Mouse (Mus musculus): Measurements from ENCODE around the gene Mns1.
"Not testable (repeated sequence)": the region's sequence is repeated elsewhere in the genome, so short reads cannot be mapped to it uniquely, and the experiment has no call there.

Mns1 gene

DNA sequence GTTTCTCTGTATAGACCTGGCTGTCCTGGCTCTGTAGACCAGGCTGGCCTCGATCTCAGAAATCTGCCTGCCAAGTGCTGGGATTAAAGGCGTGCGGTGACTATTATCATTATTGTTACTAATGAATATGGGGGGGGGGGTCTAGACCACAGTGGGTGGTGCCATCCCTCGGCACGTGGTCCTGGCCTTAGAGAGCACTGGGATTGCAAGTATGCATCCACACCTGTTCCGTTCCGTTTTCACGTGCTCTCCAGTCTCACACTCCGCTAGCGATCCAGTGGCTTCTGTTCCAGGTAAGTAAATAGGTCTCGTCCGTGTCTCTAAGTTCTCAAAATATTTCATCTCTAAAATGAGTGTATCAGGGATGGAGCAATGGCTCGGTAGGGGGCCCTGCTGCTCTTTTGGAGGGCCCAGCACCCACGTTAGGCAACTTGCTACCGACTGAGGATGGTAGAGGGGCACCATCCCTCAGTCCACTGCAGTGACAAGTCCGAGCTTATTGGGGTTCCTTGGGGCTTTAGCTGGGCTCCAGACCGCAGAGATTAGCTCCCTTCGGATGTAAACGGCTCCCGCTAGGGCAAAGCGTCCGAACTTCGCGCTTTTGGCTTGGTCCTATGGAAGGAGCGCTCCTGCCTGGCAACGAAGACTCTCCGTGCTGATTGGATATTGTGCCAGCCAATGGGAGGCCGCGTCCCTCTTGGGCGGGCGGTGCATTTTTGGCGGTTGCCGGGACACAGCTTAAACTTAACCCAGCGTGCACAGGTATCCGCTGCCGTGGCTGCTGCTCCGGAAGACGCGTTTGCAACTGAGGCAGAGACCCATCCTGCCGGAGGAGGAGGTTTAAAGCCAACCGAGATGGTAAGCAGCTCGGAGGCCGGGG is at the start of gene Mns1:
Gene Mns1, plus strand, starts transcription at position 190 of the 880 bp plus-strand sequence.
- DNase-seq (ENCODE audit: low spot score), result peak; percentile 98

DNA sequence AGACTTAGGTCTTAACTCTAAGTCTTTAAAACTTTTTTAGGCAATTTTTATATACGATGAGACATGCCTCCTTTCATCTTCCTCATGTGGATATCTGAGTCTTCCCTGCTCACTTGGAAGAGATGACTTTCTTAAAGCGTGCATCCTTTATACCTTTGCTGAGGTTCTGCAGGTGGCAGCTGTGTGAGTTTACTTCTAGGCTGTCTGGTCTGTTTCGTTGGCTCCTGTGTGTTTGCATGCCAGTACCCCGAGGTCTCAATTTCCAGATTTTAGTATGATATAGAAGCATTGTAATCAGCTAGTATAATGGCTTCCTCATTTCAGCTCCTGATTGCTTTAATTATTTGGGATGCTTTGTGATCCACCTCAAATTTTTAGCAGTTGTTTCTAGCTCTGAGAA is 48.9 kb upstream of the Mns1 start:
- DNase-seq (ENCODE audit: low spot score), result no peak

DNA sequence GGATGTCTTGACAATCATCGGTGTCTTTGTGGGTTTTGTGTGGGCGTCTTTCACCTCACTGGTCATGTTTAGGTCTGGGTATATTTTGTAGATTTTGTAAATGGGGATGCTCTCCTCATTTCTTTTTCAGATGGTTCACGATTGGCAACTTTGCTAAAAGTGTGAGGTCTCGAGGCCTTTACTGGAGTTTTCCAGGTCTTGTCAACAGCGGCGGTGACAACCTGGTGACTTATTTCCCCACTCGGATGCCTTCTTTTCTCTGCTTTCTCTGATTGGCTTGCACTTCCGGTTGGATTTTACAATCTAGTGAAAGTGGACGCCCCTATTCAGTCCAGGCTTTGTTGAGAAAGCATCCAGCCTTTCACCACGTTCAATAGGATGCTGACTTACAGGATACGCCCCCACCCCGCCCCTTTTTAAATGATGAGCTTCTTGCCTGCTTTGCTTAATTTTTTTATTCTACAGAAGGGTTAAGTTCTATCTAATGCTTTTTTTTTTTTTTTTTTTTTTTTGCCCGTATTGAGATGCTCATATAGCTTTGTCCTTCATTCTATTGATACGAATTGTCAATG is 48.3 kb upstream of the Mns1 start:
- DNase-seq (ENCODE audit: low spot score), result peak; percentile 39

DNA sequence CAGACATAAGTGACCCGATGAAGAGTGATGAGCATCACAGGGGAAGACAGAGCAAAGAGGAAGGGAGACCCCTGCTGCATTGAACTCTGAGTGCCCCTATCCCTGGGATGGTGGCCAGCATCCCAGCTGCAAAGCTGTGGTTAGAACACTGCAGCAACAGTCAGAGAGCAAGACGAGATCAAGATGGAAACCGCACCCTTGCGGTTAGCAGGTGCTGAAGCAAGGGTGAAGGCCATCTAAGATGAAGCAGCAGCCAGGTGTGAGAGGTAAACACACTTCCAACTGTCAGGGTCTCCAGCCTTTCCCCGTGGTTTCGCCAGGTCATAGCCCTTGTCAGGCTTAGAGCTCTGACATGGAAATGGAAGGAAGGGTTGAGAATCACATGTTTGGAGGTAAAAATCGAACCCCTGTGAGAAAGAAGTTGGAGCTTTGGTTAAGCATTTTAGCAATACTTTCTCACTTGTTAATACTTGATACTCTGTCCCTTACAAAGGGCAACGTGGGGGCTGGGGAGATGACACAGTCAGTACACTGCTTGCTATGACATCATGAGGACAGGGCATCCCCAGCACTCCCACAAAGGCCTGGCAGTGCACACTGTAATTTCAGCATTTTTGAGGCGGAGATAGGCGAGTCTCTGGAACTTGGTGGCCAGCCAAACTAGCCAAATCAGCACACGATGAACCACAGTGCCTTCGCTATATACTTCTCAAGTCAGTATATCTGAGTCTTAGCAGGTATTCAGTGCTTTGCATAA is 47.3 kb upstream of the Mns1 start:
- no peak for DNase-seq (ENCODE audit: low spot score)

DNA sequence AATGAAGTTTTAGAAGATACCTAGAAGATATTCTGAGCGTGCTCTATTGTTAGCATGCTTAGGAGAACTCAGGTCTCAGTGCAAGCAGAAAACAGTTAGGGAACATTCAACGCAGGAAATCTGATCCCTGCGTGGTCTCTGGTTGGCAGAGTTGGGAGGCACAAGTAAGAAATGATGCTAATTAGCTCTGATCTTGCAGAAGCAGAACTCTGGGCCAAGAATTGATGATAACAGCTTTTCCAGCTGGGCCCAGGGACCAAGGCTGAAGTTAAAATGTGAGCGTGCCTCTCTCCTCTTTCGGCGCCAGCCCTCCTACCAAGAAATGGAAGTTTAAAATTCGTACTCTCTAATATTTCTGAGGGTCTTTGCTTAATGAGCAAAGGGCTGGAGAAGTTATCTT is 45.1 kb upstream of the Mns1 start:
- no peak for DNase-seq (ENCODE audit: low spot score)

DNA sequence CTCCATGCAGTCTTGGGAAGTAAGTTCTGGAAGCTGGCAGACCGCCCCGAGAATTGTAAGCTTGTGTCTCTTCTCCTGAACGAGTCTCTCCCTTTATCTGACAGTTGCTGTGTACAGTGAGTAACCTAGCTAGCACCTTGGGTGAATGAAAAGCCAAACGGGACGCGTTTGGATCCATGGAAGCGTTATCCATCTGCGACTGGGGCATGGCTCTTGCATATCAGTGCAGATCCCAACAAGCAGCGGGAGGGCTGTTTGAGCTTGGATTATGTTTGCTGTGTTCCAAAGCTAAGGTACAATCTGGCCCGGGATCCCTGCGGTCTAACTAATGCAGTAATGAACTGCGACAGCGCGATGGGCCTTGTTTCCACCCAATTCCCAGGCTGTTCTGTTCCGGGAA is 44.6 kb upstream of the Mns1 start:
- DNase-seq (ENCODE audit: low spot score), result no peak

DNA sequence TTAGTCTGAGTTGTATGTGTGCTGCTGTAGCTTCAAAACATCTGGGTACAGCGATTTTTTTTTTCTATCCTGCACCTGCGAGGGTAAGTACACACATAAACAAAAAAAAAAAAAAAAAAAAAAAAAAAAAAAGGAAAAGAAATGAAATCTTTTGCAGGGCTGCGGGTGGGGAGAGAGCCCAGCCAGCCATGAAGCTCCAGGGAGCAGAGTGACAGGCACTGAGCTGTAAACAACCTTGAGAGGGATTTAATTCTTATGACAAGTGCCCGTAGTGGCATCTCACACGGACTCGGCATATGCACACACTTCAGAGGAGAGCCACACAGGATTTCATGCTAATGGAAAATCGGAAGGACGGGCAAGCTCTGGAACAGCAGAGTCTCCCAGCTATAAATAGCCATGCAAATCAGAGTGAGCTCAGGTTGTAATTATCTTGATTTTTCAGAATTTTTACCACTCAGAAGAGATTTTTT is 43.9 kb upstream of the Mns1 start:
- DNase-seq (ENCODE audit: low spot score), result no peak

DNA sequence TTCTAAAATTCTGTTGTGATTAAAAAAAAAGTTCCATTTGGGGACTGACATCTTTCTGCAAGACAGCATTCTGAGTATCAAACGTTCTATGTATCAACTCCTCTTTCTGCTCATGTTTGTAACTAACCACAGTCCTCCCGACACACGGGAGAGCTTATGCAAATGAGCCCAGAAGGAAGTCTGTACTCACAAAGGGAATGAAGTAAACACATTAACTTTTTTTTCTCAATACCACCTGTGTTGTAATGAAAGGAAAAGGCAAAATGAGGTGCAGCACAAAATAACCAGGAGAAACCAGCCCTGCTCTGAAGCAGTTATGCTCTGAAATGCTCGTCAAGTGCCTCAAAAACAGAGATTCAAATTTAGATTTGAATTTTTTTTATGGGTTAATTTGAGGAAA is 37.7 kb upstream of the Mns1 start:
- DNase-seq (ENCODE audit: low spot score), result no peak

DNA sequence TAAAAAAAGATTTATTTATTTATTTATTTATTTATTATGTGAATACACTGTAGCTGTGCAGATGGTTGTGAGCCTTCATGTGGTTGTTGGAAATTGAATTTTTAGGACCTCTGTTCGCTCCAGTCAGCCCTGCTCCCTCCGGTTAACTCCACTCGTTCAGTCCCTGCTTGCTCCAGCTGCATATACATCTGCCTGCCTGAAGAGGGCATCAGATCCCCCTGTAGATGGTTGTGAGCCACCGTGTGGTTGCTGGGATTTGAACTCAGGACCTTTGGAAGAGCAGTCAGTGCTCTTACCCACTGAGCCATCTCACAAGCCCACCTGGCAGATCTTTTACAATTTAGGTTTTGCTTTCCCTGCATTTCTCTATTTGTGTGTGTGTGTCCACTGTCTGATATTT is 36.0 kb upstream of the Mns1 start:
- not testable (repeated sequence) for DNase-seq (ENCODE audit: low spot score)

DNA sequence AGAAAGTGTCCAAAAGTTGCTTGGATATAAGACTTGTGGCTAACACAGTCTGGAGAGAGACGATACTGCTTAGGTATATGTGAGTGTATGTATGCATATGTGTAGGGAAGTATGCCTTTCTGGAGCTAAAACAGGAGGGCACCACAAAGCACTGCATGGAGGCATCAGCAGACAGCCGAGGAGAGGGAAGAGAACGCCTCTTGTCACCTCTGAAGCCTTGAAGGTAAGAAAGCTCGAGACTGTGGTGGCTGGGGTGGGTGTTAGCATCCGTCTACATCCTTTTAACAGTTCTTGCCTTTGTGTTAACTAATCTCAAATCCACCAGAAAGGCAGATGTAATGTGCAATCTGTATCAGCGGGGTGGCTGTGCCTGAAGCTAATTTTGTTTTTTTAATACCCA is 34.4 kb upstream of the Mns1 start:
- no peak for DNase-seq (ENCODE audit: low spot score)

DNA sequence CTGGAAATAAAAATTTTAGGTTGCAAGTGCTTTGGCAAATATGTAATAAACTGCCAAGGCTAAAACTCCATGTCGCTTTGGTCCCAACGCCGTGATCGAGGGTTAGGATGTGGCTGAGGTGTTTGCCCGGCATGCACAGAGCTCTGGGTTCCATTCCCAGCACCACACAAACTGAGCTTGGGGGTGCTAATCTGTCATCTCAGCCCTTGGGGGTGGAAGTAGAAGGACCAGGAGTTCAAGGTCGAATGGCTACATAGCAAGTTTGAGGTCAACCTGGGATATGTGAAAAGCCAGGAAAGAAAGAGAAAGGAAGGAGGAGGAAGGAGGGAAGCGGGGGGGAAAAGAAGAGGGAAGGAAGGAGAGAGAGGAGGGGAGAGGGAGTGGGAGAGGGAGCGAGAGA is 33.4 kb upstream of the Mns1 start:
- DNase-seq (ENCODE audit: low spot score), result no peak

DNA sequence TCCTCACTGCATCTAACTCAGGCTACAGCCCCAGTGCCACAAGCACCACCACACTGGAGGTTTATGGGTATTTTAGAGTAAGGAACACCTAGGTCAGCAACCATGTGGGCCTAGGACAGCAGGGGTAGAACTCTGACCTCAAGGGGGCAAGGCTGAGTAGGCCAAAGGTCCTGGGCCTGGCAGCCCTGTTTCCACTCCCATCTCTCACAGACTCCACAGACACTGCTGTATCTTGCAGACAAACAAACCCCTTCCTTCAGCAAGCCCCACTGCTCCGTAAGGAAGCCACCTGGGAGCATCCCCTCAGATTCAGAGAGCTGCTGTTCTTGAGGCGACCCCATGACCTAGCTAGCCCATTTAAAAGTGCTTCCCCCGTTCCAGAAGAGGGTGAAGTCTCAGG is 32.9 kb upstream of the Mns1 start:
- no peak for DNase-seq (ENCODE audit: low spot score)

DNA sequence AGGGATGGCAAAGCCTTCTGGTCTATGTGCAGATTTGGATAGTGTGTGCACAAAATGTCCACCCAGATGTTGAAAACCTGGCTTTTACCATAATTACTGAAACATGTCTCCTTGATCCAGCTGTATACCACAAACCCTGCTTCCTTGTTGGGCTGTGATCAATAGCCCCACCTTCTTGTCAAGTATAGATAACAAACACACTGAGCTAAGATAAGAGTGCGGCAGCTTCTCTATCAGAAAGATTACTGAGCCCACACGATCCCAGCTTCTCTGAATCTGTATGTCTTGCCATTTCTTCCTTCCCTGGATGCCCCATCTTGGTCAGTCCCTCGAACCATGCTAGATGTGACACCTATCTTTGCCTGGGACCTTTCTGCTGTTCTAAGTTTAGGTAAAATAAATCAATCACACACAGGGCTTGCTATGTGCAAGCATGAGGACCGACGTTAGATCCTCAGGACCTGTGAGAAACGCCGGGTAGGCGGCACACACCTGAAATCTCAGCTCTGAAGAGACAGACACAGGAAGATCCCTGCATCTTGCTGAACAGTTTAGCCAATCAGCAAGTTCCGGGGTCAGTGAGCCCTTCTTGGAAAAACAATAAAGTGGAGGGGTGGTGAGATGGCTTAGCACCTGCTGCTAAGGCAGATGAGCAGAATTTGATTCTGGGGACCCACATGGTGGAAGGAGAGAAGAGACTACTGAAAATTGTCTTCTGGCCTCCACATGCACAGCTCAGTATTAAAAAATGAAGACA is 31.8 kb upstream of the Mns1 start:
- DNase-seq (ENCODE audit: low spot score), result no peak

DNA sequence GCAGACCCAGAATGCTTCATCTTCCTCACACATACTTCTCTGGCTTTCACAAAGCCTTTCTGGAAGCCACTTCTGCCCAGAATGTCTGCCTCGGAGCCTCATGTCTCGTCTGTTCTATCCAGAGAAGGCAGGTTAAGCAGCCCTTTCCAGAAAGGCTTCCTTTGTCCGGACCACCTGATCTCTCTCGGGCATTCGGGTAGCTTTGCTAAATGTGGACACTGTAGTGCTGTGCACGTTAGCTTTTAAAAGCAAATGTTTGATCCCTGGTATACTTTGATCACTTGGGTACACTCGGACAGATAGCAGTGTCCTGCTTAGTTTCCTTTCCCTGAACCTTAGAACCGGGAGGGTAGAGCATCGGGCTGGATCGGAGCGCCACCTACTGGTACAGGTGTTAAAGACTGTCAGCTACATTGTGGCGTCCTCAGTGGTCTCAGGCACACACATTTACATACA is 29.7 kb upstream of the Mns1 start:
- peak; percentile 95 for DNase-seq (ENCODE audit: low spot score)

DNA sequence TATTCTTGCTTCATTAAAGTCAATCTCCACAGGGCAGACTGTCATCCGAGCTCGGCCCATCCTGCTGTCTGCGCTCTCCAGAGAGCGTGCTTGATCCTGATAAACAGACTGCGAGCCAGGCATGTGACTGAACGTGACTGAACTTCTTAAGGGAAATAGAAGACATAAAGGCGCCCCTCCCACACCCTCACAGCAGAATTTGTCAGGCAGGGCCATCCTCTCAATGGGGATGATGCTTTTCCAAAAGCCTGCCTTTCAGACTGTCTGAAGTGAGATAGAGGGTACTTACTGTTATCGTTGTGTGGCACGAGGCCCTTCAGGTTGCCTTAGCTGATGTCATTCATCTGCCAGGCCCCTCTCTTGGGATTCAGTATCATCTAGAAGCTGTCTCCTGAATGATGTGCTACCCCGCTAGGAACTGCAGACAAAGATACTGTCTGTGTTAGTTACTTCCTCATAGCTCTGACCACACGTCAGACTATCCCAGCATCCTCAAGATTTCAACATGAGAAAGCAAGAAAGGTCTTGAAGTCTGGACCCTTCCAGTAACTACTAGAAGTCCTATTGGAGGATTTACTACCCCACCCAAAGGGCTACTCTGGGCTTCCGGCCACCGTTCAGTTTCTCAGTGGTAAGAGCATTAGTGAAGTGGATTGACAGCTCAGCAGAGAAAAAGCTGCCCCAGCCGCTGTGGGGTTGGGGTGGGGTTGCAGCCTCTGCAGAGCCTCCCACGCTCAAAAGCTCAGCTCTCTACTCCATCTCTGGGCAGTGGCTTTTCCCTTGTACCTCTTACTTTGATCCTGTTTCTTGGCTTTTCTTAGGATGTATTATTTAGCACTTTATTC is 28.2 kb upstream of the Mns1 start:
- DNase-seq (ENCODE audit: low spot score), result no peak

DNA sequence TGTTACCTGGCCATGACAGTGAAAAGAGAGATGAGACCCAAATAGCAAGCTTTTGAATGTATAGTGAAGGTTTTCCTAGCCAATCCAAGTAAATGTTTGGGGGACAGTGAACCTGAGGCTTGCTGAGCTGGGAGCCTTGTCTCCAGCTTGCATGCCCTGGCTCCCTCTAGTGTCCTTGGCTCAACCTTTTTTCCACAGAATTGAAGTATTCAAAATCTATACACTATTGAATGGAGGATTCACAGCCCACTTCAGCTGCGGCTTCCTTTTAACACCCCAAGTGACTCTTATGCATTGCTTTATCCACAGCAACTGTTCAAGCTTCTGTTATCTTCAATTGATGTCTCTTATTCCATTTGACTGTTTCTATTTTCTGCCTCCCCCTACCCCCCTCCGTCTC is 26.1 kb upstream of the Mns1 start:
- no peak for DNase-seq (ENCODE audit: low spot score)

DNA sequence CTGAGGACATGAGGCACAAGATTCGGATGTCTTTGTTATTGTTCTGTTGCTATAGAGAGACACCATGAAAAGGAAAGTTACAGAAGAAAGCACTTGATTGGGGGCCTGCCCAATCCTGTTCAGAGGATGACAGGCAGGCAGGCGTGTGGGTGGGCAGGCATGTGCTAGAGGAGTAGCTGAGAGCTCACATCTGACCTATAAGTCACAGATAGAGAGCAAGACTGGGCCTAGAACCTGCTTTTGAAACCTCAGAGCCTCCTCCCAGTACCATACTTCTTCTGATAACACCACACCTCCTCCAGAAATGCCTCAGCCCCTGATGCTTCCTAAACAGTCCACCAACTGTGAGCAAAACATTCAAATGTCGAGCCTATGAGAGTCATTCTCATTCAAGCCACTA is 19.4 kb upstream of the Mns1 start:
- no peak for DNase-seq (ENCODE audit: low spot score)

DNA sequence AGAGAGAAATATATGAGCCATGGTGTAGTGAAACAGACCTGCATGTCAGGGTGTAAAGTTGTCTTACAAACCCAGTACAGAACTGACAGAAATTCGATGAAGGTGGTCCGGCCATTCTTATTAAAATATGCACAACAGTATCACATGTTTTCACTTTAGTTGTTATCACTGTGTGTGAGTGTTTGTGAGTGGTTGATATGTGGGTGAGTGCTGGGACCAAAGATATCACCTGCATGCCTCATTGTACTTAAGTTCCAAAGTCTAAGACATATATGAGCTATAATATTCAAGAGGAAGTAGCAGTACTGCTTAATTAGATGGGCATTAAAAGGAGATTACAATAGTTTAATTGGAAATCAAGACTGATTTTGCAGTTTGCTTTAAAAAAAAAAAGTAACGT is 17.3 kb upstream of the Mns1 start:
- DNase-seq (ENCODE audit: low spot score), result no peak

DNA sequence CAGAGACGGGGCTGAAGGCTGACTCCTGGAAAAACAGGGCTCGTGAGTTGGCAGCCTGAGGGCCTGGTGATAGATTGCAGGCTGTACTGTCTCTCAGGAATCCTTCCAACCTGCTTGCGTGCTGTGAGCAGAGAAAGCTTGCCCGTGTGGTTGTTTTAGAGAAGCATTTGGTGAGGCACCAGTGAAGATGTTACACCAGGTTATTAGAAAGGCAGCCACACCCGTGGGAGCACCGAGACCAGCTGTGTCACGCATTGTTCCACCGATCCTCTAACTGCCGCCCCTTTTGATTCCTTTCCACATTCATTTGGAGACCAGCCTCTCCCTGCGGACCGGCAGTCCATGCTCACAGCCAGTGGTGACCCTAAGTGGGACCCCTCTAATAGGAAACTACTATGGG is 15.5 kb upstream of the Mns1 start:
- DNase-seq (ENCODE audit: low spot score), result no peak

DNA sequence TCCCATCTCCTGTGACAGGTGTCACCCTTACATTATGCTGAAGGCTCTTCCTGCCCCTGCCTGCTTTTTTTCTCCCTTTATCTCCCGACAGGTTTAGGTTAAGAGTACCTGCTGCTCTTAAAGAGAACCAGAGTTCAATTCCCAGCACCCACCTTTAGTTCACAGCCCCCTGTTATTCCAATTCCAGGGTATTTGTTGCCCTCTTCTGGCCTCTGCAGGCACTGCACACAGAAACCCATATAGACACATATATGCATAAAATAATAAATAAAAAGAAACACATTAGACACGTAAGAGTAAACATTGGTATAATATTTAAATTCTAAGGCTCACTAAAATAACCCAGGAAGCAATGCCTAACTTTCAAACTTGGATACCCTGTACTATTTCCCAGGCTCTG is 15.1 kb upstream of the Mns1 start:
- no peak for DNase-seq (ENCODE audit: low spot score)

DNA sequence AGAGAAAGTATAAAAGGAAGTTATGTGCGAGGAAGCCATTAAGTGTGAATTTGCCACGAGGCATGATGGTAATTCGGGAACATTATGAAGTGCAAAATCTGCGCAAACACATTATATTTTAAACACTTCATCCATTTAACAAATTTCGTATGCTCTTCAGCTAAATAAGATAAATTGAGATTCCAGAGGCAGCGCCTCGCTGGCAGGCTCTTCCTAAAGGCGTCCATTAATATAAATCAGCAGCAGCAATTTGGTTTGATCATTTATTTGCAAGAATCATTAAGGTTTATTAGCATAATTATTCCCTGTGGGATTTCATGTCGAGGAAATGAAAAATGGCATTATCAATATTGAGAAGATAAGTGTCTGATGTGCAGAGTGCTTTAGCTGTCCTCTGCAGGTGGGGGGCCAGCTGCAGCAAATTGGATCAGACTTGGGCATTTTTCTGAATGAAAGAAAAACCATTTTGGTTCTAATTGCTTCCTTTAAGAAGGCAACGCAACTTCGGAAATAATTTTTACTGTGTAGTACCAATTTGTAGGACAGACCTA is 12.4 kb upstream of the Mns1 start:
- DNase-seq (ENCODE audit: low spot score), result no peak

All from embryo, embryonic 10.5 days (tissue).